Mouse (Mus musculus) limb, embryonic 10.5 days (tissue): ENCODE data around the gene Rusc2. TPM values are rescaled to one million over a fixed set of nuclear protein-coding genes. Genes with fewer than 3 reads are reported as not detected.

Experiments used
- DNase-seq: peaks from one replicate; pipeline ENCODE4 v3.0.0-alpha.2; 2017; ENCODE audit warnings: low spot score
- H3K27ac ChIP-seq: fragments of 300-500 bp; sonication (generic); 2 replicates; pipeline ENCODE4 v1.5.1; 2016; ENCODE audit warnings: mild to moderate bottlenecking
- H3K27me3 ChIP-seq: fragments of 300-500 bp; sonication (generic); 2 replicates; pipeline ENCODE4 v1.6.1; 2016; ENCODE audit warnings: low read depth, mild to moderate bottlenecking; ENCODE audit not compliant: poor library complexity, severe bottlenecking
- H3K36me3 ChIP-seq: fragments of 300-500 bp; sonication (generic); 2 replicates; pipeline ENCODE4 v1.6.1; 2016; ENCODE audit warnings: mild to moderate bottlenecking, moderate library complexity
- H3K4me1 ChIP-seq: fragments of 300-500 bp; sonication (generic); 2 replicates; pipeline ENCODE4 v1.6.1; 2016
- H3K4me3 ChIP-seq: fragments of 300-500 bp; sonication (generic); 2 replicates; pipeline ENCODE4 v1.5.1; 2016; ENCODE audit warnings: mild to moderate bottlenecking, moderate library complexity
- H3K9me3 ChIP-seq: fragments of 300-500 bp; sonication (generic); replicated peaks from 2 replicates; pipeline ENCODE4 v1.6.1; 2016; ENCODE audit warnings: mild to moderate bottlenecking
- WGBS: fragments of 180-500 bp; shearing (Covaris S2); methylation state at CpG from one replicate; pipeline ENCODE4 v1.1.7; 2016; 5-methylcytosine and 5-hydroxymethylcytosine counted together
- polyA plus RNA-seq: library from polyadenylated mRNA; unstranded; fragments of >200 nt; fragmentation: Nextera tagmentation; extraction: Ambion mirVana; gene quantifications from 2 replicates; pipeline ENCODE4 v1.2.1, GENCODE M21; 2016

Gene Rusc2
- polyA plus RNA-seq = 3.4 and 5.8 TPM in 2 replicates

DNA sequence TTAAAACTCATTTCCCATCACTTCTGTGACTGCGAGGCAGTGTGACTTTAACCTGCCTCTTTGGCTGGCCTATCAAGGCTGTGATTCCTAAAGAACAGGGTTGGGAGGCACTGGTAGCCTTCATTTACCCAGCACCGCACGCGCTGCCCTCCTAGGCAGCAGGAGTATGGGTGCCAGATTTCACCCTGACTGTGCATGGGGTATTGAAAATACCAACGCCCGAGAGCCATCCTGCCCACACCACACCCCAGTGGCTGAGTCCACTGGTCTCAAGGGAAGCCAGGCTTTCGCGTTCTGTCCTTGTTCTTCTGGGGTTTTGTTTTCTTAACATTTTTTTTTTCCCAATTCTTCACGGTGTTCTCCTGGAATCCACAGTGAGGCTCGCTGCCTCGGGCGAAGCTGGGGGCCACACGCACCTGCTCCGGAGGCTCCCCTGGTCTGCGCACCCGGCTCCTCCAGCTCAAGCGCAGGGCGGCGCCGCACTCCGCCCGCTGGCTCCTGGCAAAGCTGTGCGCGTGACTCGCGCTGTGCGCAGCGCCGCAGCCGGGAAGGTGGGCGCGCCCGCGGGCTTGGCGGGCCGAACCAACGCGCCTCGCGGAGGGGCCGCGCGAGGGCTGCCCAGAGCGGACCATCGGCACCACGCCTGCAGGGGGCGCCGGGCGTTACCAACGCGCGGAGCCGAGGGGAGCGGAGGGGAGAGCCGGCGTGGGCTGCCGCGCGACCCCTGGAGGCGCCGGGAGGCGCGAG is at the start of gene Rusc2:
Gene Rusc2, plus strand, starts transcription at position 572 of the 747 bp plus-strand sequence.
- H3K27ac ChIP-seq = peak within 1 kb of the TSS; percentile 80

DNA sequence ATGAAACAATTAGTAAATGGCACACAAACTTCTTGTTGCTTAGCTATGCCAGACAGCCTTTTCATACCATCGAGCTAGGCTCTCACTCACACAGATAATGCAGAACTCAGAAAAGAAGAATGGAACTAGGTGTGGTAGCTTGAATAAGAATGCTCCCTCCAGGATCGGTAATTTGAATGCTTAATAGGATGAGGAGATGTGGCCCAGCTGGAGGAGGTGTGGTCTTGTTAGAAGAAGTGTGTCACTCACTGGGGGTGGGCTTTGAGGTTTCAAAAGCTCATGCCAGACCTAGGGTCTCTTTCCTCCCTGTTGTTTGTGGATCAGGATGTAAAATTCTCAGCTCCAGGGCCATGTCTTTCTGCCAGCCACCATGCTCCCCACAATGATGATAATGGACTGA is 47.0 kb upstream of the Rusc2 start:
- Histone ChIP-seq H3K4me3 (no peak overlapping the region), H3K27me3 (no peaks in the 10 kb centered on the region), H3K9me3 (no peaks in the 10 kb centered on the region; the same call in 1 of the 2 replicates), H3K27ac (no peak overlapping the region), H3K36me3 (no peaks in the 10 kb centered on the region), H3K4me1 (no peaks in the 10 kb centered on the region)
- 71% methylated on average over 2 of the region's 2 CpGs for WGBS
- DNase-seq = no peak

More for the DNA sequence above, at the start of gene Rusc2:
- H3K9me3 ChIP-seq = no peaks in the 10 kb centered on the region
- DNase-seq = peak; percentile 83
- peaks cover 15% of the 10 kb centered on the region for H3K4me1 ChIP-seq
- peaks cover 30% of the 10 kb centered on the region for H3K27me3 ChIP-seq
- no peaks in the 10 kb centered on the region for H3K36me3 ChIP-seq
- WGBS = 3% methylated on average over 62 of the region's 63 CpGs
- peak within 1 kb of the TSS; percentile 74 for H3K4me3 ChIP-seq

DNA sequence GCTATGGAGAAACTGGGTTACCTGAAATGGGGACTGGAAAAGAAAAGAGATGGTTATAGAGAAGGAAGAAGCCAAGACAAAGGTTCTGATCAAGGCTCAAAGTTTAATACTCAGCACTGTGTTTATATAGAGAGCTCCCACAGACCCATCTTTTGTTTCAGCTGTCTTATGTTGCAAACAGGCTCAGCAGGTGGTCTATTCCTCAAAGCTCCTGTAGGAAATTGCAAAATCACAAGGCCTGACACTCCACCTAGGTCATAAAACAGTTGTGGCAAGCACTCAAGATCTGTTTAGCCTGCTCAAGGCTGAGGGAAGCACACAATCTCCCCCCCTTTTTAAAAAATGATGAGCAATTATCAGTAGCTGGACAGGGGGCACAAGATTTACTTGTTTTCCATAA is 45.6 kb upstream of the Rusc2 start:
- Histone ChIP-seq H3K27ac (no peak overlapping the region), H3K4me1 (no peaks in the 10 kb centered on the region), H3K27me3 (no peaks in the 10 kb centered on the region), H3K36me3 (no peaks in the 10 kb centered on the region), H3K9me3 (no peaks in the 10 kb centered on the region; the same call in 1 of the 2 replicates), H3K4me3 (no peak overlapping the region)
- no peak for DNase-seq

DNA sequence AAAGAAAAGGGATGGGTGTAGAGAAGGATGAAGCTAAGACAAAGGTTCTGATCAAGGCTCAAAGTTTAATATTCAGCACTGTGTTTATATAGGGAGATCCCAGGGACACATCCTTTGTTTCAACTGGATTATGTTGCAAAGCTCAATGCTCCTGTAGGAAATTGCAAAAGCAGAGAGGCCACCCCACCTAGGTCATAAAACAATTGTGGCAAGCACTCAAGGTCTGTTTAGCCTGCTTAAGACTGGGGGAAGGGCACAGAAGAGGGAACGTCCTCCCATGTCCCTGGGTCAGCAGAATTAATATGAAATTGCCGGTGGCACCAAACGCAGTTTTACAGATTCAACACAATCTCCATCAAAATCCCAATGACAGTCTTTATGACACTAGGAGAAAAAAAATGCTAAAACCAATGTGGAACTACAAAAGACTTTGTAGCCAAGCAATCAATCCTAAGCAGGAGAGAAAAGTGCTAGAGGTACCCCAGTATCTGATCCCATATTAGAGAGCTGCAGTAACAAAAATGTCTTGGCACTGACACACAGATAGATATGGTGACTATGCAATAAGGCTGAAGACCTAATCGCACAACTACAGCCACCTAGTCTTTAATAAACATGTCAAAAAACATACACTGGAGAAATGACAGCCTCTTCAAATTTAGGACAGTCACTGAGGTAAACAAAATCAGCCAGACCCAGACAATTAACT is 41.5 kb upstream of the Rusc2 start:
- WGBS = 66% methylated on average over 4 of the region's 4 CpGs
- H3K27ac ChIP-seq = no peak overlapping the region
- no peak for DNase-seq
- no peaks in the 10 kb centered on the region for H3K4me1 ChIP-seq
- H3K4me3 ChIP-seq = no peak overlapping the region
- H3K36me3 ChIP-seq = no peaks in the 10 kb centered on the region
- H3K27me3 ChIP-seq = no peaks in the 10 kb centered on the region
- no peaks in the 10 kb centered on the region; the same call in 1 of the 2 replicates for H3K9me3 ChIP-seq

DNA sequence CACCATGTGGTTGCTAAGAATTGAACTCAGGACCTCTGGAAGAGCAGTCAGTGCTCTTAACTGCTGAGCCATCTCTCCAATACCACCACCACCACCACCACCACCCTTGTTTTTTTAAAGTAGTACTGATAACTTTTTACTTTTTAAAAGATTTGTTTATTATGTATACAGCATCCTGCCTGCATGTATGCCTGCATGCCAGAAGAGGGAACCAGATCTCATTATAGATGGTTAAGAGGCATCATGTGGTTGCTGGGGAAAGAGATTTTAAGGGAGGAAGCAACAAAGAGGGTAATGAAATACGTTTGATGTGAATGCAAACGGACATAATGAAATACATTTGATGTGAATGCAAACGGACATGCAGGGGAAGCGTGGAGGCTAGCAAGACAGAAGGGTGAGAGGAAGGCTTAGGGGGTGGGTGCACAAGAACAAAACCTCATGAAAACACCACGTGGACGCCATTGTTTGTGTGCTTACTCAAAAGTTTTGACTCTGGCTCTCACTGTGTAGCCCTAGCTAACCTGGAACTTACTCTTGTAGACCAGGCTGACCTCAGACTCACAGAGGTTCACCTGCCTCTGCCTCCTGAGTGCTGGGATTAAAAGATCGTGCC is 40.4 kb upstream of the Rusc2 start:
- DNase-seq = no peak
- H3K9me3 ChIP-seq = no peaks in the 10 kb centered on the region; the same call in 1 of the 2 replicates
- no peaks in the 10 kb centered on the region for H3K27me3 ChIP-seq
- no peak overlapping the region for H3K27ac ChIP-seq
- WGBS = 90% methylated on average over 7 of the region's 7 CpGs
- no peak overlapping the region for H3K4me3 ChIP-seq
- no peaks in the 10 kb centered on the region for H3K36me3 ChIP-seq
- no peaks in the 10 kb centered on the region for H3K4me1 ChIP-seq

DNA sequence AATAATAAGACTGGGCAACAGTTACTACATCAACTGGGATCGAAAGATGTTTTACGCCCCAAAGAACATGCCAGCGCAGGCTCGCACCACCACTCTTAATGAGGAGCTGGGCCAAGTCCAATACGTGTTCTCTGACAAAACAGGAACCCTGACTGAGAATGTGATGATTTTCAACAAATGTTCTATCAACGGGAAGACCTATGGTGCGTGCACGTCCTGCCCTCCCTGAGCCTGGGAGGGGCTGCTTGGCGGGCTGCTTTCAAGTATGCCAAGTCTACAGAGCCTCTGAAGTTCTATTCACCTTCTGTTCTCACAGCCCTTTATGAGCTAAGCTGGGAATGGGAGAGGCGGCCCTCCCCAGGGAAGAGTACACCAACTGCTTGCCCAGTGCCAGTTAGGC is 39.3 kb upstream of the Rusc2 start:
- H3K27me3 ChIP-seq = no peaks in the 10 kb centered on the region
- WGBS = 93% methylated on average over 10 of the region's 10 CpGs
- no peaks in the 10 kb centered on the region for H3K36me3 ChIP-seq
- no peak overlapping the region for H3K4me3 ChIP-seq
- H3K27ac ChIP-seq = no peak overlapping the region
- DNase-seq = no peak
- no peaks in the 10 kb centered on the region for H3K9me3 ChIP-seq
- no peaks in the 10 kb centered on the region for H3K4me1 ChIP-seq

DNA sequence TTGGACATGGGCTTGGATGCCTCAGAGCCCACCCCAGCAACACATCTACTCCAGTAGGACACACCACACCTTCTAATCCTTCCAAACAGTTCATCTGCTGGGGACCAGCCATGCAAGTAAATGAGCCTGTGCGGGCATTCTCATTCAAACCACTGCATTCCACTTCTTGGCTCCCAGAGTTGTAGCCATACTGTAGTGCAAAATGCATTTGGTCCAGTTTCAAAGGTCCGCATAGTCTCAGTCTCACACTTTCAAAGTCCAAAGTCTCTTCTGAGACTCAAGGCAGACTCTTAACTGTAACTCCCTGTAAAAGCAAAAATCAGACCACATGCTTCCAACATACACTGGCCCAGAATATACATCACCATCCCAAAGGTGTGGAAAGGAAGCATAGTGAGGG is 36.8 kb upstream of the Rusc2 start:
- no peaks in the 10 kb centered on the region for H3K27me3 ChIP-seq
- WGBS = 96% methylated on average over 2 of the region's 2 CpGs
- H3K36me3 ChIP-seq = no peaks in the 10 kb centered on the region
- H3K4me3 ChIP-seq = no peak overlapping the region
- no peaks in the 10 kb centered on the region for H3K9me3 ChIP-seq
- DNase-seq = no peak
- no peak overlapping the region for H3K27ac ChIP-seq
- no peaks in the 10 kb centered on the region for H3K4me1 ChIP-seq

DNA sequence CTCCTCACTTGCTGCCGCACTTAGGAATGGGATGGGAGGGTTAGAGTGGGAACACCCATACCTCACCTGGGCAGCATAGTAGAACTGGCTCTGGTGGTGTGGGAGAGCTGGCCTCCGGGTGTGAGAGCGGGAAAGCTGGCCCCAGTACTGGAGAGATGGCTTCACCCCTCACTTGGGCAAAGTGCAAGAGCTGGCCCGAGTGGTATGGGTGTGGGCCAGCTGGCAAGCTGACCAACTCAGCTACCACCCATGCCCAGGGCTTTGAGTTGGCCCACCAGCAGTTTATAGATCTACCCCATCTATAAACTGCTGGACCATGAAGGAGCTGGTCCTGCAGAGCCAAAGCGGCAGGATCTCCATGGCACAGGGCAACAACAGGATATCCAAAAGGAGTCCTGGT is 32.6 kb upstream of the Rusc2 start:
- no peaks in the 10 kb centered on the region for H3K4me1 ChIP-seq
- no peak overlapping the region for H3K4me3 ChIP-seq
- WGBS = 94% methylated on average over 5 of the region's 5 CpGs
- no peaks in the 10 kb centered on the region for H3K36me3 ChIP-seq
- DNase-seq = no peak
- no peaks in the 10 kb centered on the region for H3K9me3 ChIP-seq
- no peak overlapping the region for H3K27ac ChIP-seq
- H3K27me3 ChIP-seq = no peaks in the 10 kb centered on the region

DNA sequence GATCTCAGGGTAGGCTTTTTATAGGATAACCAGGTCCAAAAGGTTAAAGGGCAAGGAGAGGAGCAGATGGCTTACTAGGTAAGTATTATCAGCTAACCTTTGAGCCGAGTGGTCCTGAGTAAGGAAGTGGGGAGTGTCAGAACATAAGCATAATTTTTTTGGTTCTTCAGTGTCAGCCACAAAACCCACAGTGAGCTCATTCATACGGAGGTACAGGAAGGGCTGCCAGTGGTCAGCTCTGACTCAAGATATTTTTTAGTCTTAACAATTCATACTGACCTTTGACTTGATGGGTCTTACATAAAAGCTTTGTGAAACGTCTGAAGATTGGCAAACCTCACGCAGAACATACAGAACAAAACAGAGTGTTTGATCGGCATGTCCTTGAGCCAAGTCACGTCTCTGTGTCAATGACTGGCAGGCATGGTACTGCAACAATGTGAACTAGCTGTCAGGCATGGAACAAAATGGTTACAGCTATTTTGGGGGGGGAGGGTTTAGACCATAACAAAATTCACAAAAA is 31.7 kb upstream of the Rusc2 start:
- Histone ChIP-seq H3K36me3 (no peaks in the 10 kb centered on the region), H3K9me3 (no peaks in the 10 kb centered on the region), H3K4me1 (no peaks in the 10 kb centered on the region), H3K27me3 (no peaks in the 10 kb centered on the region), H3K4me3 (no peak overlapping the region), H3K27ac (no peak overlapping the region)
- 83% methylated on average over 6 of the region's 6 CpGs for WGBS
- DNase-seq = no peak

DNA sequence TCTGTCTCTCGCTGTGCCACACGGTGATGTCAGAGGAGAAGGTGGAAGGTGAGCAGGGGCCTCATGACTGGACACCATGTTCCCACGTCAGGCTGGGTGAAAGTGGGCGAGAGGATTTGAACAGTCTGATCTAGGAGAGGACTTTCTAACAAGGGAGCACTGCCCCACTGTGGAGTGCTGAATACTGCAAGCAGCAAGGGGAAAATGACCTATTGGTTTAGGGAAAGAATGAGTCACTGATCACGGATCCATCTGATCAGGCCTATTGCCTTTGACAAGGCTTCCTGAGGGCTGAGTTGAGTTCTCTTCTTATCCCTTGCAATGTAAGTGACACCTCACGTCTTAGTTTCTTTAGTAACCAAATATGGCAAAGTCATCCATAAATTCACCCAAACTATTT is 28.1 kb upstream of the Rusc2 start:
- Histone ChIP-seq H3K4me3 (no peak overlapping the region), H3K27ac (no peak overlapping the region), H3K27me3 (no peaks in the 10 kb centered on the region), H3K9me3 (no peaks in the 10 kb centered on the region), H3K4me1 (no peaks in the 10 kb centered on the region), H3K36me3 (no peaks in the 10 kb centered on the region)
- WGBS = 86% methylated on average over 6 of the region's 6 CpGs
- DNase-seq = no peak

DNA sequence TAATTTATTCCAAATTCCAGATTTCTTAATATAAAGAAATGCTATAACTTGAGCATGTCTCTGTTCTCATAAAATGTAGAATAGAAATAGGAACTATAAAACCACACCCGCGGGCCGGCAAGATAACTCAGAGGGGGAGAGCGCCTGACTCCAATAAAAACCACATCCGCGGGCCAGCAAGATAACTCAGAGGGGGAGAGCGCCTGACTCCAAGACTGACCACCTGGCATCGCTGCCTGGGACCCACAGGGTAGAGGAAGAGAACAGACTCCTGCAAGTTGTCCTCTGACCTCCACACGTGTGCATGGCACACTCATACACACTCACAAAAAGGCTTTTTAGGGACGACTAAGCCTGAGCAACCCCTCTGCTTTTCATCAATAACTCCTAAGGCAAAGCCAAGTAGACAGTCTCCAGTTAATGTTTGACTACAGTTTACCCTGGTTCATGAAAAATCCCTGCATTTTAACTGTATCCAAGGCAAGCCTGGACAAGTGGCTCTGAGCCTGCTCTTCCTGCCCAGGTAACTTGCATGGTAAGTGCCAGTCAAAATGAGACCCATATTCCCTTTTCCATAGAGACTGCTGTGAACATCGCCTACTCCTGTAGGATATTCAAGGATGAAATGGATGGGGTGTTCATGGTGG is 16.7 kb upstream of the Rusc2 start:
- Histone ChIP-seq H3K27me3 (peaks cover under 1% of the 10 kb centered on the region; the same call in 1 of the 2 replicates), H3K27ac (no peak overlapping the region), H3K4me3 (no peak overlapping the region), H3K4me1 (no peaks in the 10 kb centered on the region), H3K36me3 (no peaks in the 10 kb centered on the region), H3K9me3 (no peaks in the 10 kb centered on the region)
- WGBS = 87% methylated on average over 11 of the region's 11 CpGs
- no peak for DNase-seq

DNA sequence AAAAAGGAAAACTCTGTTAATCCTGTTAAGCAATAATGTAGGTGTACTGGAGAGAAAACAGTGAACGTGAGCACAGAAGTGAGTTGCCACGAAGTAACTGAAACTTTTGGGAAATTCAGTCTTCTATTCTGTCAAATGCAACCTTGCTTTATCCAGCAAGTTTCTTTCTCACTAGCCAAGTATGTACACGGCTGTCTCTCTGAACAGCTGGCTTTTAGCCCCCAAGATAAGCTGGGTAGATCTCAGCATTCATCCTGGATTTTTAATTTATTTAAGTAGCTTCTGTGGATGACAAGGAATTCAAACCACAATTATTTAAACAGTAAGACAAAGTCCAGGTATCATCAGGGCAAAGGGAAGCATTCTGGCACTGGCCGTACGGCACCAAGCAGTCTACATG is 14.5 kb upstream of the Rusc2 start:
- no peaks in the 10 kb centered on the region for H3K4me1 ChIP-seq
- H3K27ac ChIP-seq = no peak overlapping the region
- no peaks in the 10 kb centered on the region for H3K36me3 ChIP-seq
- peaks cover 7% of the 10 kb centered on the region; the same call in 1 of the 2 replicates for H3K27me3 ChIP-seq
- H3K4me3 ChIP-seq = no peak overlapping the region
- H3K9me3 ChIP-seq = no peaks in the 10 kb centered on the region
- 85% methylated on average over 5 of the region's 5 CpGs for WGBS
- DNase-seq = no peak
